Mouse (Mus musculus) G1E (cell line): ENCODE data around the gene Cobll1.

ENCODE experiments used
- CTCF ChIP-seq: IDR thresholded peaks from 2 replicates; pipeline ENCODE4 v1.5.1; 2012; ENCODE audit warnings: low read depth, low read length, inconsistent platforms, mixed read lengths
- GATA1 ChIP-seq: IDR thresholded peaks from 2 replicates; pipeline ENCODE4 v1.6.1; 2012; ENCODE audit warnings: borderline replicate concordance, low read length, inconsistent platforms, mixed read lengths
- GATA2 ChIP-seq: IDR thresholded peaks from 2 replicates; pipeline ENCODE4 v1.6.1; 2012; ENCODE audit warnings: low read depth, low read length, inconsistent platforms, borderline replicate concordance

GRCm38 (mm10) chr2:65256494-65257254 lies 17.5 kb upstream of the Cobll1 start:
- TF ChIP-seq CTCF, result no peak
- no peak for TF ChIP-seq GATA2
- no peak for TF ChIP-seq GATA1
